Mouse (Mus musculus) CH12.LX (cell line): ENCODE results near the gene Eps15.

ENCODE experiments used
- CTCF ChIP-seq, 2 experiments: IDR thresholded peaks in 1 of 2; conservative IDR thresholded peaks in 1 of 2; 2 replicates each; pipeline ENCODE4 v1.5.1; 2011 to 2012; ENCODE audit warnings: low read depth in 2 of 2, low read length in 2 of 2, improper control_type of control experiment in 1 of 2, inconsistent platforms in 1 of 2, mild to moderate bottlenecking in 1 of 2, moderate library complexity in 1 of 2
- EP300 ChIP-seq: IDR thresholded peaks from 2 replicates; pipeline ENCODE4 v1.6.1; 2011; ENCODE audit warnings: low read length, improper control_type of control experiment
- IRF4 ChIP-seq: IDR thresholded peaks from 2 replicates; pipeline ENCODE4 v1.6.1; 2014; ENCODE audit warnings: low read depth, mild to moderate bottlenecking, inconsistent platforms, low read length, improper control_type of control experiment
- POLR2A ChIP-seq: IDR thresholded peaks from 2 replicates; pipeline ENCODE4 v1.6.1; 2011; ENCODE audit warnings: low read depth, mild to moderate bottlenecking, improper control_type of control experiment, low read length
- SMC3 ChIP-seq: IDR thresholded peaks from 2 replicates; pipeline ENCODE4 v1.6.1; 2011; ENCODE audit warnings: low read depth, low read length, improper control_type of control experiment

DNA sequence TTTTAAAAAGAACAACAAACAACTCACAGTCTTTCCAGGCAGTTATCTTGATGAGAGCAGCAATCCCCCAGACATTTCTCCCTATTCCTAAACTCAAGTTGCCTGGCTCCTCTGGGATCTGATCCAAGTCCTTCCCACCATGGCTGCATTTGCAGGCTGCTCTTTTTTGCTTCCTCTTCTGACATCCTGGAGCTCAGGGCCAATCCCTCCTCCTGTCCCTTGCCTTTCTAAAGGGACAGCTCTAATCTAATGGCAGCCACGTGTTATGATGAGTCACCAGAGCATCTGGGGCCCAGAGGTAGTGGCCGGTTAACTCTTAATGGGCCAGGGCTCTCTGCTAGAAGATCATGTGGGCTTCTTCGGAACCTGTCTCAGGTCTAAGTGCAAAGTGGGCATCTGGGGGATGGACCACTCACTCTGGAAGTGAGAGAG, 126.0 kb downstream of the Eps15 start:
- TF ChIP-seq CTCF (conservative IDR thresholded peaks at IDR 0.05 in 1 of 2, IDR thresholded peaks at IDR 0.05 in 1 of 2; ENCODE audit: low read depth in 2 of 2, low read length in 2 of 2) (no peak), SMC3 (no peak), IRF4 (0 out of 2 replicates have a peak, but pooled peaks have one; percentile 4), EP300 (no peak), POLR2A (no peak)
